Mouse (Mus musculus) ovary, adult 2 months (tissue): ENCODE data around the gene Srgn. TPM values are rescaled to one million over a fixed set of nuclear protein-coding genes. Genes with fewer than 3 reads are reported as not detected.

Experiments
- polyA plus RNA-seq: library from polyadenylated mRNA; depleted of rRNA; stranded (reverse); fragments of >200 nt; gene quantifications from 2 replicates; pipeline ENCODE4 v1.2.3, GENCODE M21; 2012; rRNA removed

The Srgn gene
- polyA plus RNA-seq = 5.7 and 7.3 TPM in 2 replicates

GRCm38 (mm10) chr10:62527351-62527750 lies at the start of gene Srgn:
Gene Srgn, minus strand, starts transcription at chr10:62527451.

DNA sequence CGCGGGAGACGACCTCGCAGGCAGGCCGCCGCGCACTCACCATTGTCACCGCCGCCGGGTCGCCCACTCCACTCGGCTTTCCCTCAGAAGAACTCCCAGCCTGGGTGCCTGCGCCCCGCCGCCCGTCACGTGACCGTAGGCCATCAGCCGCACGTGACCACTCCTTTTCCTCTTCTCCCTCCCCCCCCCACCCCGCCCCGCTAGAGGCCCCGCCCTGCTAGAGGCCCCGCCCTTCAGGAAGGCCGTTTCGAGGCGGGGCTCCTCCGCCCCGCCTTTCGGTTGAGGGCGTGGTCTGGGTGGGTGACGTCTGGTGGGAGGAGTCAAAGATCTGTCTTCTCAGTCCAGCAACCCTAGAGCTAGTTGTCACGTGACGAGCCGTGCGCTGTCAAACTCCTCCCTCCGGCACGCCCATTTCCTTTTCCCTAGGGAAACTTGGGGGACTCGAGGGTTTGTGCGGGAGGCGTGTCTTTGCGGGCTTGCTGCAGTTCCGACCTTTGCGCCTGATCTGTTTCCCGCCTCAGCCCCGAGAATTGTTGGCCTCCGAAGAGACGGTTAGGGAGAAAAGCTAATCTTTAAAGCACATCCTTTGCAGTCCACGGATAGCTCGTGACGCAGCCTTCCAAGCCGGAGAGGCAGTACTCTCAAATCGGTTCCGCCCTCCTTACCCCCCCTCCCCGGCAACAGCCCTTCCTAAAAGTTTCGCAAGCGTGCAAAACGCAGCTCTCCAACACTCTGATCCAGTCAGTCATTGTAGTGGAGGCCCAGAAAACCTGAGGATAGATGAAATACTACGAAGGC lies 40.4 kb downstream of the Srgn start, which contains the start of gene Vps26a:
Gene Vps26a (minus strand): TSS at position 188 of the 798 bp plus-strand sequence.

GRCm38 (mm10) chr10:62449364-62450279 lies 77.6 kb downstream of the Srgn start, which contains the start of the genes 4930507D05Rik and Supv3l1:
Gene 4930507D05Rik, plus strand, starts transcription at chr10:62449489.
Gene Supv3l1, minus strand, starts transcription at chr10:62449738.

Other genes starting within 250 kb of the Srgn start
- 37.8 and 40.4 TPM in 2 replicates for gene Hk1, start 147.5 kb downstream of the Srgn start, polyA plus RNA-seq
- gene Hkdc1, start 105.0 kb downstream of the Srgn start, polyA plus RNA-seq = 0.07 and 0.08 TPM in 2 replicates
- 0.10 and 0.14 TPM in 2 replicates for gene 4930507D05Rik, start 78.0 kb downstream of the Srgn start, polyA plus RNA-seq
- 16.6 and 18.3 TPM in 2 replicates for gene Supv3l1, start 77.7 kb downstream of the Srgn start, polyA plus RNA-seq
- 4.1 and 4.8 TPM in 2 replicates for gene Vps26a, start 40.6 kb downstream of the Srgn start, polyA plus RNA-seq
- gene Kif1bp, start 51.0 kb upstream of the Srgn start, polyA plus RNA-seq = 68.2 and 81.5 TPM in 2 replicates
- 8.5 and 11.4 TPM in 2 replicates for gene Ddx21, start 74.8 kb upstream of the Srgn start, polyA plus RNA-seq
- 6.3 and 9.4 TPM in 2 replicates for gene Ddx50, start 123.8 kb upstream of the Srgn start, polyA plus RNA-seq
- gene Stox1, start 198.7 kb upstream of the Srgn start, polyA plus RNA-seq = 0.98 TPM in 2 replicates